Mouse (Mus musculus) layer of hippocampus, adult 18-20 months (tissue): ENCODE results near the gene Dhrs13. TPM values are rescaled to one million over a fixed set of nuclear protein-coding genes. Genes with fewer than 3 reads are reported as not detected.

Experiments used
- DNase-seq, 2 experiments: peaks; one replicate each; pipeline ENCODE4 v3.0.0; 2022; ENCODE audit warnings: low spot score in 2 of 2
- long read RNA-seq: library from polyadenylated mRNA; stranded (forward); transcript quantifications from one replicate; pipeline ENCODE4 v2.0.0, GENCODE M21; 2021
- total RNA-seq, 2 experiments: library from RNA; stranded (reverse); gene quantifications; 2 replicates each; pipeline ENCODE4 v1.2.3; 2021

The Dhrs13 gene
- 1 to 10 TPM; 5.0 TPM for total RNA-seq
- long read RNA-seq, partial matches to known transcripts = 0 of 3 reads
- long read RNA-seq, other reads (novel, unspliced or antisense) = 0 of 3 reads

DNA sequence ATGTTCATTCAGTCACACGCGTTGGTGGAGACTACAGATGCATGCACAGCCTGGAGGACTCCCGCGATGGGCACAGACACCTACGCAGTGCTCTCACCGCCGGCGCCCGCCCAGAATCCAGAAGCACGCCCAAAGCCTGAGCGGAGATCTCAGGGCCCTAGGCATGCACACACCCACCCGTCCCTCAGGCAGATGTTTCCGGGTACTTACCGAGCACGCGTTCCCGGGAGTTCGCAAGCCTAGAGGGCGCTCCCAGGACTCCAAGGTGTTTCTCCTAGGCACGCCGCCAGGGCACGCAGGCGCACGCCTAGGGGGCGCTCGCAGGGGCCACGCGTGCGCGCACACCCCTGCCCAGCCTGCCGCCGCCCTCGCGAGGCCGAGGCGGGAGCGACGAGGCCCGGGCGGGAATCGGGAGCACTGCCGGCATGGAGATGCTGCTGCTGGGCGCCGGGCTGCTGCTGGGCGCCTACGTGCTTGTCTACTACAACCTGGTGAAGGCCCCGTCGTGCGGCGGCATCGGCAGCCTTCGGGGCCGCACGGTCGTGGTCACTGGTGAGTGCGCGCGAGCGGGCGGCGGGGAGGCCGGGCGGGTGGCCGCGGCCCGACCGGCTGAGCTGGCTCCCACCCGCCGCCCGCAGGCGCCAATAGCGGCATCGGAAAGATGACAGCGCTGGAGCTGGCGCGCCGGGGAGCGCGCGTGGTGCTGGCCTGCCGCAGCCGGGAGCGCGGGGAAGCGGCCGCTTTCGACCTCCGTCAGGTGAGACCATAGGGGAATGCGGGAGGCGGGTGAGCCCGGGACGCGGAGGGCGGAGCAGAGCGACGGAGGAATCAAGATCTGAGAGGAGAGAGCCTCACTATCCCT is at the start of gene Dhrs13:
Gene Dhrs13, plus strand, starts transcription at position 334 of the 862 bp plus-strand sequence.
- peak; percentile 83 to 86 for DNase-seq

DNA sequence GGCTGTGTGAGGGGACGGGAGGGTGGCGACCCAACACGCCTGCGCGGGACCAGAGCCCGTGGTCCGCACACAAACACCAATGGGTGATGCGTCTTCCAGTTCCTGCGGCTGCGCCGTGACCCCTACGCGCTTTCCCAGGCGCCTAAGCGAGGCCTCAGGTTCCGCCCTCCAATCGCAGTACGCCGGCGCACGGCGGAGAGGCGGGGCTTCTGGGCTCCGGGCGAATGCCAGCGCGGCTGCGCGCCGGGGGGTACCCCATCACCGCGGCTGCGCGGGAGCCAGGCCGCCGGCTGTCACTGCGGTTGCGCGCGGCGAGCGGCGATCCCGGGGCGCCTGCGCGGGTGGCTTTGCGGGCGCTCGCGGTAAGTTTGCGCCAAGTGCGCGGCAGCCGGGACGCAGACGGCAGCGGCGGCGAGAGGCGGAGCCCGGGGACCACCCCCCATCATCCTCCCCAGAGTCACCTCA is 49.6 kb upstream of the Dhrs13 start, which contains the start of gene Phf12:
Gene Phf12, plus strand, starts transcription at position 314 of the 465 bp plus-strand sequence.
- DNase-seq = peak; percentile 100

DNA sequence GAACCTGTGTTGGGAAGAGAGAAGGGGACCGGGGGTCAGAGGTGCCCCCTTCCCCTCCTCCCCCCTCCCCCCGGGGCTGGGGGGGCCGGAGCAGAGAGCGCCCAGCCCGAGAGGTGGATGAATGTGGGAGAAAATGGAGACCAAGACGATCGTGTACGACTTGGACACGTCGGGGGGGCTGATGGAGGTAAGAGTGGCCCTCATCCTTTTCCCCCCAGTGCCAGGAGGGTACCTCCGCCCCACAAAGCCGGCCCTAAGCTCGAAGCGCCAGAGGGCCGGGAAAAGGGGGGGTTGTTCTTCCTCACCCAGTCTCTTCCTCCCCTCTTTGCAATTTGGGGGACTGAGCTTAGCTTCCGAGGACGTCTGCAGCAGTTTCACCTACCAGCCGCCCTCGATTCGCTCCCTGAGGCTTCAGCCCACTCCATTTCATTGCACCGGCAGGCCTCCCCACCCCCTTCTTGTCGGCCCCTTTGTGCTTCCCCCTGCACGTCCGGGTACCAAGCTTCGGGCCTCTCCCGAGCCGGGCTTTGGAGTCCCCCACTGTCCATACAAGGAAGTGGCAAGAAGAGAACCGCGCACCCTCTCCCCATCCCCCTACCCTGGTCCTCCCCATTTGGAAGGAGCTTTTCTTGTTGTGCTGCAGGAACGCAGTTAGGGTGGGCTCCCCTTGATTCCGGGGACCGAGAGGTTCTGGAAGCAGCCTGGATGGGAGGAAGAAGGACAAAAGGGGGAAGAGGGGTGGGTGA is 48.7 kb upstream of the Dhrs13 start:
- peak; percentile 54 to 57 for DNase-seq

DNA sequence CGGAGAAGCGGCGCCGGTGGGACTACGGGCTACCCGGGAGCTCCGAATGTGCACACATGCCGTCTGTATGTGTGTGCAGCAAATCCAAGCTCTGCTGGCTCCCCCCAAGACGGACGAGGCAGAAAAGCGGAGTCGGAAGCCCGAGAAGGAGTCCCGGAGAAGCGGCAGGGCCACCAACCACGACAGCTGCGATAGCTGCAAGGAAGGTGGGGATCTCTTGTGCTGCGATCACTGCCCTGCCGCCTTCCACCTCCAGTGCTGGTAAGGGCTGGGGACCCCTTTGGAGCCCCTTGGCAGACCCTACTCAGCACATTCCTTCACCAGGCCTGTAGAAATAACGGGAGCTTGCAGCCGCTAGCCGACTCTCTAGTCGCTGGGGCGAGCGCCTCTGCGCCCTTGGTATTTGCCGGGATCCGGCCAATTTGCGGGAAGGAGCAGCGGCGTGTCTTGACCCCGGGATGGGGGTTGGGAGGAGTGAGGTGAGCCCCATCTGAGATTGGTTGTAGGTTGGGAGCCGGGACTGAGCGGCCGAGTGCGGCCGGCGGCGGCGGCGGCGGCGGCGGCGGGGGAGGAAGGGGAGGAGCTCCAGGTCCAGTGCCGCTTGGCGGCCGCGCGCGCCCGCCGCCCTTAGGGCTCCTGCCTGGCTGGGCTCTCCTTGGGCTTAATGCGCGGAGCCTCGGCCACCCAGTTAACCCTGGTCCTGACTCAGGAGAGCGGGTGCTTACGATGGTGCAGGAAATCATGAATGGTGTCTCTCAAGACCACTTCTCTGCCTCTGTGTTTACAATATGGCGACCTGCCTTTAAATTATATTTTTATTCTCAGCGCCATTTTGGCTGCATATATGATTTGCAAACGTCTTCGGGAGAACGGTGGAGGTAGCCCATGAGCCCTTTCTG is 47.9 kb upstream of the Dhrs13 start:
- peak; percentile 51 to 61 for DNase-seq

DNA sequence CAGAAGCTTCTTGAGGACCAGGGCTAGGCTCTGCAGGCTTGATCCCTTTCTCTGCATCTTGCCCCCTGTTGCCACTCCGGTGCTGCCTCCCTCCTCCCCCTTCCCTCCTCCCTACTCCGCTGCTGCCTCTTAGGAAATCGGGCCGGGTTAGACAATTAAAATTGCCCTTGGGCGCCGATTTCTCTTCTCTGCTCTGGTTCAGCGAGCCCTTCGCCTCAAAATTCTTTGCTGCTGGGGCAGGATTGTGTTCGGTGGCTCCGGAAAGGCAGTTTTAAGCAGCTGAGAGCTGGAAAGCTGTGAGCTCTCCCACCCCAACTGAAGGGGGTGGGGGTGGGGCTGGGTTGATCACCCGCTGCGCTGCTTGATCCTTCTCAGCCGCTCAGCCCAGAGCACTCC is 47.2 kb upstream of the Dhrs13 start:
- DNase-seq = peak in 1 of 2 experiments; percentile 52

DNA sequence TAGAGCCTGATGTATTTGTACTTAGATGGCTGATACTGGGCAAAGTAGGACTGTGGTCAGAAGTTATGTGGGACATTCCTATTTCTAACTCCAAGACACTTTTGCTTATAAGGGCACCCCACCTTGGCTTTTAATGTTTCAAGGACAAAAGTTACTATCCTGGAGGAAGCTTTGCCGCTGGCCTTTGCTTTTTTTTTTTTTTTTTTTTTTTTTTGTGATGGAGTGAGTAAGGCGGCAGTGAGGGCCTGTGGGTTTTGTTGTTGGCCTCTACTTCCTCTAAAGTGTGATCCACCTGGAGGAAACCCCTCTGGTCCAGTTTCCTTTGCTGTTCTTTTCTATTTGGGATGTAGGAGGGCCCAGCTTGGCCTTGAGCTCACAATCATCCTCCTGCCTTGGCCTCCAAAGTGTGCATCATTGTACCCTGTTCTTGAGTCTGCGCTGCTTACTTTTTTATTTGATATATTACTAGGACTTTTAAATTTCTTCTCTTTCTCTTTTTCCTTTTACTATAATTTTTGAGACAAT is 46.5 kb upstream of the Dhrs13 start:
- no peak for DNase-seq

DNA sequence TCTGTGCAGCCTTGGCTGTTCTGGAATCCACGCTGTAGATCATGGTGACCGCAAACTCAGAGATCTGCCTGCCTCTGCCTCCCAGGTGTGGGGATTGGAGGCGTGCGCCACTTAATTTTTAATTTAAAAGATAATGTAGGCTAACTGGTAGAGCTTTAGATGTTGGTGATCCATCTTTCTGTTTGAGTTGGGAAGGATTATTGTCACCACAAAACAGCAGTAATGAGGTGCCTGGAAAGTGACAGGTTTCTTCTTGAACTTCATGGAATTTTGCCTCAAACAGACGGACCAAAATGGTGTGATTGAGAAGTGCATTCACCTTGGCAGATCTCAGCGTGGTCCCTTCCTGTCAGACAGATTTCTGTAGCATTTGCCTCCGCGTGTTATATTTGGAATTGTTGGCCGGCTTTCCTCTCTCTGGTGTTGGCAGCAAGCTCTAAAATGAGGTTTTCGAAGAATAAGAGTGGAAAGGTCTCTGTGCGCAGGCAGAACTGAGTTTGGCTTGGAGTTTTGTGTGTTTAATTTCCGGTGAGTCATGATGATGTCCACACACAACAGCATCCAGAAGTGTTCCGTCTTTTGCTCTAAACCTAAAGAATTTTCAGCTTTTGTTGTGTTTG is 42.9 kb upstream of the Dhrs13 start:
- DNase-seq = peak in 1 of 2 experiments; percentile 53

DNA sequence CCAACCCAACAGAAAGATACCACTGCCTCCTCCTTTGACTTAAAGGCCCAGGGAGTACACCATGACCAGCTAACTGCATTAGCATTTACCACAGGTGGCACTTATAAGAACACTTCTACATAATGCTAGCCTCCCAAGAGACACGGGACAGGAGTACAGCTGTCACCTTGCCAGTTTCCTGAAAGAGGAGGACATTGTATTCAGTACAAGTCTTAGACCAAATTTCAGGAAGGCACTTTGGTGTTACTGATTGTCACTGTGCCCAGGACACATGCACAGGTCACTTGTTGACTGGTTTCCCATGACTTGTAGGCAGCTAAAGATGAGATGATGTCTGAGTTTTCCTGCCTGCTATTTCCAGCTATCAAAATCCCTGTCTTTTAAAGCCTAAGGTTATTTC is 36.5 kb upstream of the Dhrs13 start:
- no peak for DNase-seq

DNA sequence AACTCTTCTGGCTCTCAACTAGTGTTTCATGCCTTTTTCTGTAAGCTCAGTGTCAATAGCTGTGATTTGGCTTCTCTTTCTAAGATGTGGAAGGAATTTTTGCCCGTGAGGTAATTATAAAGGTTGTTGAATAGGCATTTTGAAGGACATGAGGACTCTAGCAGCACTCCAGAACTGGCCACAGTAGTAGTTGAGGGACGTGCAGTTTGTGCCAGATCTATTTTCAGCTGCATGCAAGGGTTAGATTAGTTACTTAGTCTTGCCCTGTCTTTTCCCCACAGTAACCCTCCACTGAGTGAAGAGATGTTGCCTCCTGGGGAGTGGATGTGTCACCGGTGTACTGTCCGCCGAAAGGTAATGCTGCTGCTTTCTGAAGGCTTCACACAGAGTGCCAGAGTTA is 25.6 kb upstream of the Dhrs13 start:
- no peak for DNase-seq

DNA sequence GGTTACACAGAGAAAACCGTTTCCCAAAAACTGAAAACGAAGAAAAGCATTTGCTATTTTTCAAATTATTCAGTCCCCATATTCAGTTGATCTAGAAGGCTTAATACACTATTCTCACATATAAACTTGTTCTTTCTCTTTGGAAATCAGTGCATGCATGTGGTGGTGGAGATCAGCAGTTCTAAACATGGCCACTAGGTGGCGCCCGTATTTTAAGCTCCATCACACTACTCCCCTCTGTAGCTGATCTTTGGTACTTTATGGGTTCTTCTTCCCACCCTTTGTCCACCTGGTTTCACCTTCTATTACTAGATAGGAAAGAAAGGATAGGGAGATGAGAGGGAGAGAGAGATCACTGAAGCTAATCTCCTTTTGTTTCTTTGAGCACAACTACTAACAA is 12.4 kb upstream of the Dhrs13 start:
- peak; percentile 55 to 89 for DNase-seq

DNA sequence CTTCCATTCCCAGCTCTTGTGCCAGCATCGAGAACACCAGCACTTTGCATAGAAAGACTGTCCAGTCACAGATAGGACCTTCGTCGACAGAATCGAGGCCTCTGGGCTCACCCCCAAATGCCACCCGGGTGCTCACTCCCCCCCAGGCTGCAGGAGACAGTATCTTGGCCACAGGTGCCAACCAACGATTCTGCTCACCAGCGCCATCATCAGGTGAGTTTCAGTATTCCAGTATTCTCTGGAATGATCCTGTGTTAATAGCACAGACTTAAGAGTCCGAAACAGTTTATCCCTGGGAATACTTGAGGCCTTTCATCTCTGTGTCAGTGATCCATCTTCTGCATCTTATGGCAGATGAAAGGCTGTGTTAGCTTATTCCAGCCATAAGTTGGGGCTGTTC is 8.5 kb upstream of the Dhrs13 start:
- no peak for DNase-seq

DNA sequence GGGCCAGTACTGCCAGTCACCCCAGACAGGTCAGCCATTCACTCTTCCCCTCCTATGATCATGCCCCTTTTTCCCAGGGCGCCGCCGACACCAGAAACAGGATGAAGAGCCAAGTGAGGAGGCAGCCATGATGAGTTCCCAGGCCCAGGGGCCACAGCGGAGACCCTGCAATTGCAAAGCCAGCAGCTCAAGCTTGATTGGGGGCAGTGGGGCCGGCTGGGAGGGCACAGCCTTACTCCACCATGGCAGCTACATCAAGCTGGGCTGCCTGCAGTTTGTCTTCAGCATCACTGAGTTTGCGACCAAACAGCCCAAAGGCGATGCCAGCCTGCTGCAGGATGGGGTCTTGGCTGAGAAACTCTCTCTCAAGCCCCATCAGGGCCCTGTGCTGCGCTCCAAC is 2.8 kb upstream of the Dhrs13 start:
- no peak for DNase-seq

DNA sequence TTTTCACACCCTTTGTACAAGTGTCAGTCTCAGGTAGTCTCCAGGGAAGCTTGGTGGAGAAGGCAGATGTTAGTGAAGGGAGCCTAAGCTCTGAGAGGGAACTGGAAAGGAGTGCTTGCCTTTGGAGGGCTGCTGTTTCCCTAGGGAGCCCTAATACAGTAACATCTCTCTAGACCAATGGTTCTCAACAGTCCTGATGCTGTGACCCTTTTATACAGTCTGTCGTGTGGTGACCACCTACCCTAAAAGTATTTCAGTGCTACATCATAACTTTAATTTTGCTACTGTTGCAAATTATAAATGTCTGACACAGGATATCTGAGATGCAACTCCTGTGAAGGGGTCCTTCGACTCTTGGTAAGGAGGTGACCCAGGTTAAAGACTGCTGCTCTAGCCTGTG is 1.5 kb upstream of the Dhrs13 start:
- no peak for DNase-seq

DNA sequence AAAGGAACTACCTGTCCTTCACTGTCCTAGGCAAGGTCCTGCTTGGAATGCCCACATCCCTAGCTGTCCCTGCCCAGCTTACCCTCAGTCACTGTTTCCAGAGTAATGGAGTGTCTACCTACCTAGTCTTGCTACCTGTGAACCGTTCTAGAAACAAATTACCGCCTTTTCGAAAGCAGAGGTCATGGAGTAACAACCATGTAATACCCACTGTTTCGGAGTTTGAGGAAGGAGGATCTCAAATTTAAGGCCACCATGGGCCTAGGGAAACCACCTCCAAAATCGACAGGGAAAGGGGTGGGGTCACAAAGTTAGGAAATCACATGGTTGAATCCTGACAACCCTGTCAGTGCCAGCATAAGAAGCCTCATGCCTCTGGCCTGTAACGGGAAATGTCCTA is 691 bp upstream of the Dhrs13 start:
- DNase-seq = no peak

DNA sequence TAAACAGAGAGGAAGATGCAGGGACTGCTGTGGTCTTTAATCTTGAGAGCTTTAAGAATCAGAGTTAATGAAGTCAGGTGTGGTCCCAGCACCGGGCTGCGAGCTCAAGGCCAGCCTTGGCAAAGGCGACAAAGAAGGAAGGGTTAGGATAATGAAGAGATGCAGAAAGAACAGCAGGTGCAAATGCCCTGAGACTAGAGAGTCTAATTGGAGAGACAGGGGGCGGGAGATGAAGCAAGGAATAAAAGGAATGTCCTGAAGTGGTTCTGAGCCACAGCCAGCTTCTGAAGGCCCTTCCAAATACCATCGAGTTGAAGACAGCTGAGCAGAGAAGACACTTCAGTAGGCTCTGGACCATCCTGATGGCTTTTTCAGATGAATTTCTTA is 722 bp downstream of the Dhrs13 start:
- DNase-seq = no peak

DNA sequence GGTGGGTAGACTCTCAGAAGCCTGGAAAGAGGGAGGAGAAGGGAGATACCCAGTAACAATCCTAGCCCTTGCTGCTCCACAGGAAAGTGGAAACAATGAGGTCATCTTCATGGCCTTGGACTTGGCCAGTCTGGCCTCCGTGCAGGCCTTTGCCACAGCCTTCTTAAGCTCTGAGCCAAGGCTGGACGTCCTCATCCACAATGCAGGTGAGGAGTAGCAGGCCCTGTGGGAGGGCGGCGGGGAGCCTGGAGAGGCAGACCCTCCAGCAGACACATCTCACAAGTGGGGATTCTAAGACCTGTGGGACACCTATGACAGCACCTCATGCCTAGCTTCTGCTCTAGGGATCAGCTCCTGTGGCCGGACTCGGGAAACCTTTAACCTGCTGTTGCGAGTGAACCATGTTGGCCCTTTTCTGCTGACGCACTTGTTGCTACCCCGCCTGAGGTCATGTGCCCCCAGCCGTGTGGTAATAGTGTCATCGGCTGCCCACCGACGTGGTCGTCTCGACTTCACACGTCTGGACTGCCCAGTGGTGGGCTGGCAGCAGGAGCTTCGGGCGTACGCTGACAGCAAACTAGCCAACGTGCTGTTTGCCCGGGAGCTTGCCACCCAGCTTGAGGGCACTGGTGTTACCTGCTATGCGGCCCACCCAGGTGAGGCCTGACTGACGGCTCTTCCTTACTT is 2.0 kb downstream of the Dhrs13 start:
- no peak for DNase-seq

DNA sequence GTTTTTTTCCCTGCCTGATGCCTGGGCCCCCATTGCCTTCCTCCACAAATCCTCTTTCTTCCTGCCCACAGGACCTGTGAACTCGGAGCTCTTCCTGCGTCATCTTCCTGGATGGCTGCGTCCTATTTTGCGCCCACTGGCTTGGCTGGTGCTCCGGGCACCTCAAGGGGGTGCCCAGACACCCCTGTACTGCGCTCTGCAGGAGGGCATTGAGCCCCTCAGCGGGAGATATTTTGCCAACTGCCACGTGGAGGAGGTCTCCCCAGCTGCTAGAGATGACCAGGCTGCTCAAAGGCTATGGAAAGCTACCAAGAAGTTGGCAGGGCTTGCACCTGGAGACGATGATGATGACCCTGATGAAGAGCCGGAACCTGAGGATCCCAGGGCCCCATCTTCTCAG is 4.7 kb downstream of the Dhrs13 start:
- no peak for DNase-seq

DNA sequence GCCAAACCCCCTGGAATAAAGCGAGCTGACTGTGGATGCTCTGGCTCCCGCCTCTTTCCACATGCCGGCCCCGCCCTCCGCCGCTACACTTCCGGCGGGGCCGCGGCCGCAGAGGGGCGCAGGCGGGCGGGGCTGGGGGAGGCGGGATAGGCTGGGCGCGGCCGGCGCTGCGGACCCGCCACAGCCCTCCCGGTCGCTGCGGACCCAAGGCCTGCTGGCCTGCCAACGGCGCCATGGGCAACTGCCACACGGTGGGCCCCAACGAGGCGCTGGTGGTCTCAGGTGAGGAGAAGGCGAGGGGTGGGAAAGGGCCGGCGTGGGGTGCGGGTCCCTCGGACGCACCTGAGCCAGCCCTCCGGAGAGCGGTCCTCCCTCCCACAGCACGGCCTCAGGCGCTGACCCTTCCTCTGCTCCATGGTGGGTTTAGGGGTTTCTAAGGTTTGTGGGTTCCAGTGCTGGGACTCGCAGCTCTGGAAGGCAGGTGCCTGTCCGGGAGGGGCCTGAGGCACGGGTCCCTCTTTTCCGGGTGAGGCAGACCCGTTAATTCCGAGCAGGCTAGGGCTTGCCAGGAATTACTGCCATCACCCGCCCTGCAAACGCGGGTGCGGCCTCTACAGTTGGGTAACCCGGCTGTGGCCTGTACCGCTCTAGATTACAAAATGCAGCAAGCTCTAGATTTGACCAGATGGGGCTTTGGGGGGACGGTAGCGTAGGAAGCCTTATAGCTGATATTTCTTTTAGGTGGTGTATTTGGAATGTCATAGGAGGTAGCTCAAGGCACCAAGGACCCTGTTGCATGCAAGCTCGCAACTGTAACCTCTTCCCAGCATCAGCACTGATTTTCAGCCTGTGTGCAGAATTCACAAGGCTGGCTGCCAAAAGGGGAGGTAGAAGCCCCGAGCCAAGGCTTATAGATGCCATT is 6.0 kb downstream of the Dhrs13 start, which contains the start of gene Flot2:
Gene Flot2, plus strand, starts transcription at position 101 of the 922 bp plus-strand sequence.
- DNase-seq = peak in 1 of 2 experiments; percentile 30

DNA sequence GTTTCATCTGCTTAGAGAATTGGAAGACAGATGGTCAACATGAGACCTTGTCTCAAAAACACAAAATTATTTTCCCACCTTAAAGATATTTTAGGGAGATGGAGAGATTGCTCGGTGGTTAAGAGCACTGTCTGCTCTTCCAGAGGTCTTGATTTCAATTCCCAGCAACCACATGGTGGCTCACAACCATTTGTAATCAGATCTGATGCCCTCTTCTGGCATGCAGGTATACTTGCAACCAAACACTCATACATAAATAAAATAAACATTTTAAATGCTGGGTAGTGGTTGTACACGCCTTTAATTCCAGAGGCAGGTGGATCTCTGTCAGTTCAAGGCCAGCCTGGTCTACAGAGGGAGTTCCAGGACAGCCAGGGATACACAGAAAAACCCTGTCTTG is 8.8 kb downstream of the Dhrs13 start:
- no peak for DNase-seq
